Mouse (Mus musculus) layer of hippocampus, postnatal 14 days (tissue): ENCODE data around the gene Ehhadh. TPM values are rescaled to one million over a fixed set of nuclear protein-coding genes. Genes with fewer than 3 reads are reported as not detected.

ENCODE experiments used
- DNase-seq, 2 experiments: peaks; one replicate each; pipeline ENCODE4 v3.0.0; 2021 to 2022; ENCODE audit warnings: low spot score in 2 of 2, mixed read lengths in 1 of 2
- total RNA-seq, 2 experiments: library from RNA; stranded (reverse); gene quantifications; 2 replicates each; pipeline ENCODE4 v1.2.3; 2021

Gene Ehhadh
- total RNA-seq, 2 experiments from 2014 or later: 1.3 to 1.7 TPM

DNA sequence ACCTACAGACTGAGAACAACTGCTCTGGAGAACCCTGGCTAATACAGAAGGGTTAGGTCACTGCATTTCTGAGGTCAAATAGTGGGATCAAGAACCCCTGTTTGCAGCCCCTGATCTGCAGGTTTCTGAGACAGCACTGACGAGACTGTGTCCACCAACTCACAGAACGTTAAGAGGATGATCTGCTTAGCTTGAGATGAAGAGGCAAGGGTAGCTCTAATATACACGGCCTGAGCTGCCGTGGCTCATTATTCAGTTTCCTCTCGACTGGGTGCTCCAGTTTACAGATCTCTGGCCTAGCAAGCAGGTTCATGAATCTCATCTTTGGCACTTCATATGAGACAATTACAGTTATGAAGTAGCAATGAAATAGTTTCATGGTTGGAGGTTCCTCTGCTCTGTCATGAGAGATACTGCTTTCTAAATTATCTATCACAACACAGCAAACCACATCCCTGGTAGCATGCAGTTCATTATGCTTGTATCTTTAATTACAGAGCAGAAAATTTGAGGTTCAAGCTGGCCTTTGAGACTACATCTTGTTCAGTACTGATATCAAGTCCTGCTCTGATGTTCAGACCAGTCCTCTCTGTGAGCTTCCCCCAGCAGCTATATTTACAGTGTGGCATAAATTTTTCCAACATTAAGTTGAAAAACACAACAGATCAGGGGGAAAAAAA, 45.3 kb downstream of the Ehhadh start:
- no peak for DNase-seq

DNA sequence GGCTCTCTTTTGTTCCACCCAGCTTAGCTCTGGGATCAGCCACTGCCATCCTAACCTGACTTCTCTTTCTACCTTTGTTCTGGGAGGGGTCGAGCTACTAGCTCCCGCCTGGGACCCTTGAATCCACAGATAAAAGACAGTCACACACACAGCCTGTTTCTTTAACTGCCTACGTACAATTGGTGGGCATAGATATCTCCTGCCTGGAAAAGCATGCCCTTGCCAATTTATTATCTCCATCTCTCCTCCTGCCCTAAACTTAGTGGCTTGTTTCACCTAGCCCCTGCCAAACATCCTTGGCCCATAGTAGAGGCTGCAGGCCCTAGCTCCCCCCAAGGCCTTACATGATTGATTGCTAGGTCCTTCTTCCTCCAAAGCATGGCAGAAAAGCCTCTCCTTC, 46.1 kb downstream of the Ehhadh start:
- DNase-seq: no peak

DNA sequence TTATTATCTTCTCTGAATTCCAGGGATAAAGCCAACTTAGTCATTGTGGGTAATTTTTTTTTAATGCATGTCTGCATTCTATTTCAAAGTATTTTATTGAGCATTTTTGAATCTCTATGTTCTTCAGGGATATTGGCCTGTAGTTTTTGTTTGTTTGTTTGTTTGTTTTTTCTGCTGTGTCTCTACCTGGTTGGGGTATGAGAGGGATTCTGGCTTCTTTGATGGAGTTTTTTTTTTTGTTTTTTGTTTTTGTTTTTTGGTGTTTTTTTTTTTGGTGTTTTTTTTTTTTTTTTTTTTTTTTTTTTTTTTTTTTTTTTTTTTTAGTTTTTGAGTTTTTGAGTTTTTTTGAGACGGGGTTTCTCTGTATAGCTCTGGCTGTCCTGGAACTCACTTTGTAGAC, 52.0 kb downstream of the Ehhadh start:
- DNase-seq: no peak

DNA sequence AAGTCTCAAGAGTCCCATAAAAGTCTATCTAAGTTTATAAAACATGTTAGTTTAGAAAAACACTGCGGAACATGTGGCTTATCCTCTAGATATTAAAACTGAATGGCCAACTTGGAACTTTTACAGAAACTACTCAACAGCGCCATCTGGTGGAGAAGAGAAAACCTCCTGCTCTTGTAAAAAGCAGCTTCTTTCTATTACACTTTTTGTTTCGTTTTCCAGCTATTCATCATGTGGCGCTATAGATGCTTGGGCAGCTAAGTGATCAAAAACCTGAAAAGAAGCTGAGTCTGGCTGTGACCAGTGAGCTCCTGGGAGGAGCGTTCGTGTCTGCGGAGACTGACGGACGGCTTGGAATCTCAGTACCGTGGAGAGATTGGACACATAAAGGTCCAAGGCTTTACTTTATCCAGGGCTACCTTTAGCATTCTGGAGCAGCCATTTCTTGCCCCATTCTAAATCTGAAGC, 59.7 kb downstream of the Ehhadh start:
- peak; percentile 74 to 85 for DNase-seq

DNA sequence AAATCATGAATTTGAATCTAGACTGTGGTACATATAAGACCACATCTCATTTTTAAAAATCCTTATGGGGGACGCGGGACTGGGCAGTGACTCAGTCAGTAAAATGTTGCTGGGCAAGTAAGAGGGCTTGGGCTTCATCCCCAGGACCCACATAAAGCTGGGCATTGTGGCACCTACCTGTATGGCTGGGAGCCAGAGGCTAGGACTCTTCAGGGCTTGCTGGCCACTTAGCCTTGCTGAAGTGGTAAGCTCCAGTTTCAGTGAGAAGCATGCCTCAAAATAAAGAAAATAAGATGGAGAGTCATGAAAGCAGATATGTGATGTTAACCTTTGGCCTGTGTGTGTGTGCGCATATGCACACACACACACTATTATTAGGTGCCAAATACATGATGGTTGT, 60.2 kb downstream of the Ehhadh start:
- DNase-seq: no peak

DNA sequence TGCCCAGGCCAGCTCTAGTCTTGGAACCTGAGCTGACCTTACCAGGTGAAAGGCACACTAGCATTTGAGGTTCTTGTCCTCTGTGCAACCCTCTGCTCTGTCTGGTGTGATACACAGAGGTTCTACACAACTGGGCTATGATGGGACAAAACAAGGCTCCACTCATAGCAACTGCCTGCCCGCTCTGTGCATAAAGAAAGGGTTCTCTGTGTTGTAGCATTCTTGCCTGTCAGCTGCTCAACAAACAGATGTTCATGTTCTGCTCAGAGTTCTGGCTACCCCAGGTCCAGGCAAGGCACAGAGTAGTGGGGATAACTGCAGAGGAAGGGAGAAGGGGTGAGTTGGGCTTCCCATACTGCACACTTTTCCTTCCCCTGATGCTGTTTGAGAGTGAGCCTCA, 63.3 kb downstream of the Ehhadh start:
- DNase-seq: no peak

DNA sequence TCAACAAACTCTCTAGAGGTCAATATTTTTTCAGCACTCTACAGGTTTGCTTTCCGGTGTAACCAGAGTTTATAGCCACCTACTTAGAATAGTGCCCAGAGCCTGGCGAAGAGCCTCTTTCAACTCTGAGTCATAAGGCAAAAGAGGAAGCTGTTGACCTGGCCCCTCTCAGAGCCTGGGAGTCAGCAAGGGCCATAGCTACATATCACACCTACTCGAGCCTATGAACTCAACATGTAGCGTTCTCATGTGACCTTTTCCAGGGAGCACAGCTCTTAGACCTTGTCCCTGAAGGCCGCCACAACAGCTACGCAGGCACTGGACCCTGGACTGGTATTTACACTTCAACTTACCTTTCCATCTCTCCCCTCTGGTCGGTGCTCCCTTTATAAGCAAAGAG, 67.8 kb downstream of the Ehhadh start:
- no peak for DNase-seq

DNA sequence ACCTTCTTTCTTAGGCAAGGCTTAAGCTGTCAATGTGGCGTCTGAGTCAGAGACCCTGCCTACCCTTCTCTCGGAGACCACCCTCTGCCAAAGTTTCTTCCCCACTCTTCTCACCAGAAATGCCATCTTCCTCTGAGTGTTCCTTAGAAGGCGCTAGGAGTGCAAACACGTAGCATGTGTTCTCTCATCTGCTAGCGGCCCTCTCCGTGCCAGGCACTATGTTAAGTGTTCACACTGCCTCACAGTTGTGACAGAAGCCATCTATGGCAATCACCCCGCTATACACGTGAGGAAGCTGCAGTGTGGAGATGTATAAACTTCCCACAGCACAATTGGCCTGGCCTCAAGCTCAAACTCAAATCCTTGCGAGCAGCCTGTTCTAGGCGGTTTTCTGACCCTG, 73.1 kb downstream of the Ehhadh start:
- no peak for DNase-seq

Other genes starting within 250 kb of the Ehhadh start
- 10 to 100 TPM; 47.3 to 58.4 TPM for gene 2510009E07Rik, start 93.1 kb downstream of the Ehhadh start, total RNA-seq
- gene Map3k13, start 6.5 kb upstream of the Ehhadh start, total RNA-seq: 10 to 100 TPM; 14.7 to 15.1 TPM
- gene Tmem41a, start 159.7 kb upstream of the Ehhadh start, total RNA-seq: 10 to 100 TPM; 17.5 to 18.5 TPM
- gene Liph, start 207.9 kb upstream of the Ehhadh start, total RNA-seq: under 1 TPM; 0.29 to 0.32 TPM
- gene Senp2, start 221.7 kb upstream of the Ehhadh start, total RNA-seq: 10 to 100 TPM; 73.5 to 77.0 TPM